Mouse (Mus musculus): ENCODE results near the gene Cd276. TPM values are rescaled to one million over a fixed set of nuclear protein-coding genes. Genes with fewer than 3 reads are reported as not detected.

The Cd276 gene
- total RNA-seq, 2 experiments from 2014 or later: 7.3 to 8.0 TPM

DNA sequence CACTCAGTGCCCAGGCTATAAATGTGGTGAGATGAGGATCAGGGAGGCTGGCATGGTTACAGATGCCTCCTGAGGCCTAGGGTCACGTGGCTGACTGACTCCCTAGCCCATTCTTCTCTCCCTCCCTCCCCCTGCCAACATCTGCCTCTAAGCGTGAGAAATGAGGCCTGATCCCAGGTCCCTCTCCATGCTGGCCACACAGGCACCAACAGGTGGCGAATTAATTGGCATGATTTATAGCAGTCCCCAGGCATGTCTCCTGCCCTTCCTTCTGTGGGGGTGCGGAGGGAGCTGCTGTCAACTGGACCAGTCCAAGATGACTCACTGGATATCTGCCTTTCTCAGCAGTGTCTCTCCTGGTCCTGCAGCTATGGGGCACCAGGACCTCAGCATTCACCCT lies 27.4 kb downstream of the Cd276 start:
- no peak for DNase-seq (ENCODE audit: extremely low spot score in 1 of 2, low spot score in 2 of 2)
- Histone ChIP-seq H3K27ac (no peak overlapping the region), H3K4me3 (no peak overlapping the region)
- intact Hi-C loops (cut with DNase I): no loop called here
- TF ChIP-seq CTCF (IDR thresholded peaks at IDR 0.05): no peak

DNA sequence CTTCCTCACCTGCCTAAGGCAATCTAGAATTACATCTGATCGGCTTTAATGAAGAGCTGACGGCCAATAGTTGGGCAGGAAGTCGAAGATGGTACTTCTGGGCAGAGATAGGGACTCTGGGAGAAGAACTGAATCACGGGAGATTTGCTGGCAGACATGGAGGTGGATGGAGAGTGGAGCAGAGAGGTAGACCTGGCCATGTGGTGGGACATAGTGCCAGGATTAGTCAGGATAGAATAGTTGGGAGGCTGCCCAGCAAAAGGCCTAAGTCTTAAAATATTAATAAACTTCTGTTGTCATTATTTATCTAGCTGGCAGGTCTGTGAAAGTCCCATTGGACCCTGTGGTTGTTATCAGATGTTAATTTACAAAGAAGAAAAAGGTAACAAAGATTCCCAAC lies 30.1 kb downstream of the Cd276 start:
- TF ChIP-seq CTCF (IDR thresholded peaks at IDR 0.05): no peak
- intact Hi-C loops (cut with DNase I): no loop called here
- Histone ChIP-seq H3K4me3 (no peak overlapping the region), H3K27ac (no peak overlapping the region)
- DNase-seq (ENCODE audit: extremely low spot score in 1 of 2, low spot score in 2 of 2): no peak

DNA sequence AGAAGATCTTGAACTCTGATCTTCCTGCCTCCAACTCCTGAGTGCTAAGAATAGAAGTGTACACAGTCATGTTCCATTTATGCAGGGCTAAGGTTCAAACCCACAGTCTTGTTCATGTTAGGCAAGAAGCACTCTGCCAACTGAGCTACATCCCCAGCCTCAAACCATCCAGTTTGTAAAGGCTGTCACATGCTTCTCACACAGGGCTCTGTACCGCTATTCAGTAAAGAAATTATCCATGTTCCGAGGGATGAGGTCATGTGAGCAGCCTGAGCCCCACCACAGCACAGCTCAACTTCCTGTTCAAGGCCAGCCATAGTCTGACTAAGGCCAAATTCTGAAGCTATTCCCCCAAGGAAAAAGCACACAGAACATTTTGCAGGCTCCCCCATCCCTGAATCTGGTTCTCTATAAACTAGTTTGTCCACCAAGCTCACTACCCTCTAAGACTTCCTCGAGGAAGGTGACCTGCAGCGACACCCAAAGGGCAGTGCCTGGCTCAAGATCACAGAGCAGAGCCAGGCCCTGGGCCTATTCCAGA lies 33.3 kb downstream of the Cd276 start:
- no peak overlapping the region for H3K4me3 ChIP-seq
- no peak for TF ChIP-seq CTCF (IDR thresholded peaks at IDR 0.05)
- no peak for DNase-seq (ENCODE audit: extremely low spot score in 1 of 2, low spot score in 2 of 2)
- no peak overlapping the region for H3K27ac ChIP-seq
- intact Hi-C loops (cut with DNase I): no loop called here

DNA sequence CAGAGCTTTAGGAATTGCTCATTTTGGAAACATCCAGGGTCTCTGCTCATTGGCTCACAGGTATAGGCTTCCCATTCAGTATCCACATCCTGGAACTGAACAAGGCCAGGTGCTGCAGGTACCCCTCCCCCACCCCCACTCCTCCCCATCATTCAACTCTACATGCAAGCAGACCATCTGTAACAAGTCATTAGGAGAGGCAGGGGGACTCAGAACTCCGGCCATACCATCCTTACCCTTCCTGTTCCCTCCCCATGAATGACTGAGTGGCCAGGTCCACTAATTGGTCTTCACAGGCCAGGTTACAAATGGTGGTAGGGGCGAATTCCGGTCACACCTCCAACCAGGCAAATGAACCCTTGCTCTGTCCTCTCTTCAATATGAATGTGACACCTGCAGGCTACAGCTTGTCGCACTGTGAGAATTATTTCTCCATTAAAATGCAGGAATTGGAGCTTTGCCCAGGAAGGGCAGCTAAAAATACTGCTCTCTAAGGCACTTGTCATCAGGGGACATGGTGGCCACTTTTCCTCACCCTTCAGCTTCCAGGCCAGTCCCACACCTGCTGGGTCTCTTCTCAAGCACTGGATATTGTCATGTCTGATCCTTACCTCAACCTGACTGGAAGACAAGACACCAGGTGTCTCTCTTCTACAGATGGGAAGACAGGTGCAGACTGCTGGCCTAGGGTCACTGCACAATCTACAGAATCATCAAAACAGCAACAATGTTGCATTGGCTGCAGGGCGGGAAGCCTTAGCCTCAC lies 34.2 kb downstream of the Cd276 start:
- intact Hi-C loops (cut with DNase I): no loop called here
- no peak for TF ChIP-seq CTCF (IDR thresholded peaks at IDR 0.05)
- no peak for DNase-seq (ENCODE audit: extremely low spot score in 1 of 2, low spot score in 2 of 2)
- Histone ChIP-seq H3K27ac (no peak overlapping the region), H3K4me3 (no peak overlapping the region)

DNA sequence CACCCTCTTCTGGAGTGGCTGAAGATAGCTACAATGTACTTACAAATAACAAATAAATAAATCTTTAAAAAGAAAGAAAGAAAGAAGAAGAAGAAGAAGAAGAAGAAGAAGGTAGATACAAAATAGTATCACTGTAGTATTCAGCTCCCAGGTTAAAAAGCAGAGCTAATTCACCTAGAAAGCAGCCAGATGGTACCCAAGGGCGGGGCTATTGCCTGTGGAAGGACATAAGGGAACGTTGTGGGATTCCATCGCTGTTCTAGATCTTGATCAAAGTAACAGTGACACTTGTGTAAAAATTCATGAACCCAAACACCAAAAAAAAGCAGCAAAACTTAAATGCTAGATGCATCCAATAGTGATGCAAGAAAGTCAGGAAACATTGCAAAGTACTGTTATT lies 35.3 kb downstream of the Cd276 start:
- no peak overlapping the region for H3K27ac ChIP-seq
- no peak for DNase-seq (ENCODE audit: extremely low spot score in 1 of 2, low spot score in 2 of 2)
- intact Hi-C loops (cut with DNase I): no loop called here
- no peak for TF ChIP-seq CTCF (IDR thresholded peaks at IDR 0.05)
- no peak overlapping the region for H3K4me3 ChIP-seq

DNA sequence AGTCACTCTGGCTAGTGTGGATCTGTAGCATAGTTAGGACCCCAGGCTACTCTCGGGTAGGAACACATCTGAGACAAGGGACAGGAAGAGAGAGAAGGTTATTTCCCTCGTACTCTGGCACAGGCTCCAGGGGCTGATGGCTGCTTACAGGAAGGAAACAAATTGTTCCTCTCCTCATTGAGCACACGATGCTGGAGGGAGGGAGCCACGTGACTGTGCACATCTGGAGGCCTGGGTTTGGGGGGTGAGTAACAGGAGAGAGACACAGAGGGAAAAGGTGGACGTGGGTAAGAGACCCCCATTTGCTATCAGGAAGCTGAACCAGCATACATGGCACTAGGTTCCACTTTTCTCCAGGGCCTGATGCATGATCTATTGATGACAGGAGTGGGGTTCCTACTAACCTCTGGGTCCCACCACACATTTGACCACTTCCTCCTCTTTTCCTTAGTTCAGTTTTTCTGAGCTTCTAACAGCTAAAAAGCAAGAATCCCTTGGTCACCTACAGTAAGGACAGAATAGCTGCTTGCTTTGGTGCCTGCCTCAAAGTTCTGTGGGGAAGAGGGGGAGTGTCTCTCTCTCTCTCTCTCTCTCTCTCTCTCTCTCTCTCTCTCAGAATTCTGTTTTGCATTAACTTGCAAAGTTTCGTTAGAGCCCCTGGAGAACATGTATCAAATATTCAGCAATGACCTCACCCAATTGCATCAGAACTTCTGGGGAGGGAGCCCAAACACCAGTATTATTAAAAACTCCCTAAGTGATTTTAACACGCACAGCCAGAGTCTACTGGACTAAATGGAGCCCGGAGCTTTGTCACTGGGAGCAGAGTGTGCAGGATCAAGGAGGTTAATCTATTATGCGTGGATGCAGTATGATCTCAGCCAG lies 37.1 kb downstream of the Cd276 start:
- no peak for DNase-seq (ENCODE audit: extremely low spot score in 1 of 2, low spot score in 2 of 2)
- TF ChIP-seq CTCF (IDR thresholded peaks at IDR 0.05): no peak
- intact Hi-C loops (cut with DNase I): no loop called here
- Histone ChIP-seq H3K4me3 (no peak overlapping the region), H3K27ac (no peak overlapping the region)

DNA sequence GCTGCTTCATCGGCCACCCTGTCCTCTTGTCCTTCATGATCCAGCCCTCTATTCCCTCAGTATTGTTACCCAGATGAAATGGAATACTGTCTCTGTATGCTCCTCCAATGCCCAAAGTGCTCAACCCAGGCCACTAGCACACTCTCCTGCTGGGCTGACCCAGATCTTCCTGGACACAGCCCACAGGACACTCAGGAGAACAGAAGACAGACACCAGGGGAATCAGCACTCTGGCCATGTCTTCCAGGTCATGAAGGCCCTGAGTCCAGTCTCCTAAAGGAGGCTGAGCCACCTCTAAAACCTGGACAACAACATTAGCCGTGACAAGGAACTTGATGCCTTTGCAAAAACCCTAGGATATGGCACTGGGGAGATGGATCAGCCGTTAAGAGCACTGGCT lies 38.8 kb downstream of the Cd276 start:
- H3K27ac ChIP-seq: no peak overlapping the region
- no peak overlapping the region for H3K4me3 ChIP-seq
- TF ChIP-seq CTCF (IDR thresholded peaks at IDR 0.05): no peak
- no peak for DNase-seq (ENCODE audit: extremely low spot score in 1 of 2, low spot score in 2 of 2)
- intact Hi-C loops (cut with DNase I): no loop called here

DNA sequence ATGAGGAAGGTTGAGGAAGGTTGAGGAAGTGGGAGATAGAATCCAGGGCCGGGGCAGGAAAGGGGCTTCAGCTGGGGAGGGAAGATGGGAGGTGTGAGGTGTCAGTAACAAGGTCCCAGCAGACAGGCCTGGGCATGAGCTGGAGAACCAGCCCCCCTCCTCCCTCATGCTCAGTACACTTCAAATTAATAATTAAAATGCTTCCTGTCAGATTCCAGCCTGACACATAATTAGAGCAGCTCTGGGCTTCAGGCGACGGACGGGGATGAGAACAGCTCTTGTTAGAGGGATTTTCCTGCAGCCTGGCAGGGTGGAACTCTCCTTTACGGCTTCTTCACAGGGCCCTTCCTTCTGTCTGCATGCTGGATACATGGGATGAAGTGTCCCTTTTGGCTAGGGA lies 41.5 kb downstream of the Cd276 start:
- intact Hi-C loops (cut with DNase I): no loop called here
- H3K27ac ChIP-seq: no peak overlapping the region
- no peak for DNase-seq (ENCODE audit: extremely low spot score in 1 of 2, low spot score in 2 of 2)
- no peak overlapping the region for H3K4me3 ChIP-seq
- TF ChIP-seq CTCF (IDR thresholded peaks at IDR 0.05): no peak

DNA sequence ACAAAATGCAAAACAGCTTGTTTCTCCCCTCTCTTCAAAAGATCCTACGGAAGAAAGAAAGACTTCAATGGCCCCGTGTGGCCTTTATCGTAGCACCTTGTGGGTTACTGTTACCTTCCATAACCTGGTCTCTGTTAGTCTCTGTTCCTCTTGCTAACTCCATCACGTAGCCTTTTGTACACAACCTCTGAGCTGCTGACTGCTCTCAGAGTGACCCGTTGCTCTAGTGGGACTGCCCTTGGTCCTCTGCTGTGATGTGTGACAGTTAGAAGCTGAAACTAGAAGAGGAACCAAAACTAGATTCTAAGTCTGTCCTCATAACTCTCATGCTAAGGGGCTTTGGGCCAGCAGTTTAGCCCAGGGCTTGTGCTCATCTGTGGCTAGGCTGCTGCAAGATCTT lies 44.8 kb downstream of the Cd276 start:
- no peak overlapping the region for H3K27ac ChIP-seq
- no peak for TF ChIP-seq CTCF (IDR thresholded peaks at IDR 0.05)
- intact Hi-C loops (cut with DNase I): no loop called here
- H3K4me3 ChIP-seq: no peak overlapping the region
- DNase-seq (ENCODE audit: extremely low spot score in 1 of 2, low spot score in 2 of 2): no peak

DNA sequence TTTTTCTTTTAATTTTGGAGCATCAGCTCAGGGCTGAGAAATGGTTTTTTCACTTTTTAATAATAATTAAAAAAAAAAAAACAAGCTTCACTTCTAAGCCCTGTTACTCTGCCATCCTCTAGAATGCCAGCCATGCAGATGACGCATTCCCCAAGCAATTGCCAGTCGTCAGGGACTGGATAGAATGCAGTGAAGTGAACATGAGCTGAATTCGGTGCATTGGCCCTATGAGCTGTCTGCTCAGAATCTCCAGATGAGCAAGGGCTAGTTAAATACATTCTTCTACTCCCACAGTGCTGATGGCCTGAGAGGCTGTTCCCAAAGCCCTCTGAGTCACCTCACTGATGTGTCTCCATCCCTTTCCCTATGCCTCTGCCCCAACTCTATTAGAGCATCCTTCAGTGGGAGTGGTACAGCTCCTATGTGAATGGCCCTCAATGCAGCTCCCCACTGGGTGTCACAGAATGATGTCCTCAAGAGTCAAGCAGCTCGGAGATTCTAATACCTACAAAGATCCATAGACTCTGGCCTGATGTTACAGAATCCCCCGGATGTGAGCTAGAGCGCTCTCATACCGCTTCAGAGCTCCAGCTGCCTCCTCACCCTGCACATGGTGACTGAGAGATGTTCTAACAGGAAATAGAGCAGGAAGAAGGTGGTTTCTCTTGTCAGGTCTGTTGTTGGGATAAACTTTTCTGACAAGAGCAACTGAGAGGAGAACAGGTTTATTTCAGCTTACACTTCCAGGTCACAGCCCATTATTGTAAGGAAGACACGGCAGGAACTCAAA lies 47.8 kb downstream of the Cd276 start:
- DNase-seq (ENCODE audit: extremely low spot score in 1 of 2, low spot score in 2 of 2): no peak
- intact Hi-C loops (cut with DNase I): no loop called here
- Histone ChIP-seq H3K27ac (no peak overlapping the region), H3K4me3 (no peak overlapping the region)
- TF ChIP-seq CTCF (IDR thresholded peaks at IDR 0.05): no peak

DNA sequence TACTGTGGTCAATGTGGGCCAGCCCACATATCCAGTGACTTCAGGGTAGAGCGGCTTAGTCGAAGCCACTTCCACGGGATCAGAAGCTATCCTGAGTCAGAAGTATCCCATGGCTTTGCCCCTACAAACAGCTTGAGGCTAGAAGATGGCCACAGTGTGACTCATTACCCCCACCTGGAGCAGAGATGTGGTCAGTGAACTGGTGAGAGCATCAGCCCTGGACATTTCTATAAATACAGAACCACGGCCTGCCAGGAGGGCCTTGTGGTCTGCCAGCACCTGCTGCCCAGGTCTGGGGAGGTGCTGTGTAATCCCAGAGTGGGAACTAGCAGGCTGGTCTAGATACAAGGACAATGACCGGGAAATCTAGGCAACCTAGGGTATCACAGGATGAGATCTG lies 54.3 kb downstream of the Cd276 start:
- Histone ChIP-seq H3K4me3 (no peak overlapping the region), H3K27ac (no peak overlapping the region)
- intact Hi-C loops (cut with DNase I): no loop called here
- TF ChIP-seq CTCF (IDR thresholded peaks at IDR 0.05): no peak
- DNase-seq (ENCODE audit: extremely low spot score in 1 of 2, low spot score in 2 of 2): no peak

DNA sequence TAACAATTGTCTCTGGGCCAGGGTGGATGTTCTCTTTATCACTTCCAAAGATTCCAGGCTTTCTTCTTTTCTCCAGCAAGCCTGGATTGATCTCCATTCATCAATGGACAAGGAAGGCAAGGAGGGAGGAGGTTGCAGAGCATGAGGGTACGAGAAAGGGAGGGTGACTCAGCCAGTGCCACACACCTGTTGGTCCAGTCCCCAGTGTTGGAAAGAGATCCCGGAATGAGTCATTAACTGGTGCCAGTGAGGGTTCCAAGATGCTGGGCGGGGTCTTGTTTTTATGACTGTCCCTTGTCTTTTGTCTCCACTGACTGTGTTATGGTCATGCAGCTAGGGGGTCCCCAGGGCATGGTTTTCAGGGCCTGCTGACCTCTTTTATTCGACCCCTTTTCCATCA lies 57.3 kb downstream of the Cd276 start:
- Histone ChIP-seq H3K27ac (no peak overlapping the region), H3K4me3 (no peak overlapping the region)
- no peak for TF ChIP-seq CTCF (IDR thresholded peaks at IDR 0.05)
- intact Hi-C loops (cut with DNase I): no loop called here
- DNase-seq (ENCODE audit: extremely low spot score in 1 of 2, low spot score in 2 of 2): peak in 1 of 2 experiments; percentile 25

Data from left cerebral cortex, adult 2 months (tissue).